ENCODE assay signal across 20 mouse cellular contexts in the genomic region with DNA sequence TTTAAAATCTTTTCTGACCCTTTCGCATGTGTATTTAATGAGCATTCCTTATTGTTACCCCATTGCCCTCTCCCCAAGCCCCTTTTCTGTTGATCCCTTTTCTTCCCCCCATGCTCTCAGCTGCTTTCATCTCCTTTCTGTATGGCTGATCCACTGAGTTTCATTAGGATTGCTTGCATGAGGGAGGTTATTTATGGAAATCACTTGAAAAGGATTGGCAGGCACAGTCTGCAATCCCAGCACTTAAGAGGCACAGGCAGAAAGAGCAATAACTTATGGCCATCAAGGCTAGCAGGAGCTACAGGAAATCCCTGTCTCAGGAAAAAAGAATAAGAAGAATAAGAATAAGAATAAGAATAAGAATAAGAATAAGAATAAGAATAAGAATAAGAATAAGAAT. TPM values are rescaled to one million over a fixed set of nuclear protein-coding genes. Genes with fewer than 3 reads are reported as not detected.
DNase-seq lines count a peak whose midpoint lies in the region; ATAC-seq and TF ChIP-seq lines count a peak whose summit lies in the region.
"Had no signal": no experiment of that assay in that cellular context is flagged by ENCODE, and none has a peak within 500 bp of the region (broad histone marks: within the 10 kb centered on the region; RNA-seq: fewer than 3 reads in every experiment).

No protein-coding gene starts in this region.

- no peak overlapping the region for H3K4me3 ChIP-seq in forebrain, embryonic 14.5 days (ENCODE audit: low read depth, low read length)
- H3K4me3 ChIP-seq in forebrain, embryonic 12.5 days (replicated peaks), result no peak overlapping the region
- no peak overlapping the region for H3K4me3 ChIP-seq in heart, embryonic 11.5 days (ENCODE audit: low read depth, low read length)
- H3K4me3 ChIP-seq: embryonic facial prominence, embryonic 13.5 days; forebrain, embryonic 15.5 days; hindbrain, embryonic 13.5 days had no signal

- ATAC-seq in forebrain, embryonic 14.5 days, result no peak
- ATAC-seq in forebrain, embryonic 12.5 days (ENCODE audit: low FRiP score), result no peak
- no peak for ATAC-seq in heart, embryonic 11.5 days (replicated peaks; ENCODE audit: insufficient number of reproducible peaks, low FRiP score, low TSS enrichment)
- ATAC-seq: activated CD4-positive, CD25-positive, alpha-beta regulatory T cell, adult 4 months; forebrain, embryonic 15.5 days; hindbrain, postnatal 0 days; Patski had no signal

- H3K9me3 ChIP-seq in forebrain, embryonic 14.5 days (replicated peaks; ENCODE audit: control insufficient read depth, low read length), result no peaks in the 10 kb centered on the region
- H3K9me3 ChIP-seq in forebrain, embryonic 12.5 days, result no peaks in the 10 kb centered on the region
- H3K9me3 ChIP-seq in heart, embryonic 11.5 days (replicated peaks; ENCODE audit: control insufficient read depth, low read length), result no peaks in the 10 kb centered on the region
- H3K9me3 ChIP-seq: embryonic facial prominence, embryonic 13.5 days; forebrain, embryonic 15.5 days; hindbrain, embryonic 13.5 days had no signal

- 32% methylated on average over 1 of the region's 1 CpGs for WGBS in forebrain, embryonic 14.5 days
- 63% methylated on average over 1 of the region's 1 CpGs for WGBS in forebrain, embryonic 12.5 days
- 74% methylated on average over 1 of the region's 1 CpGs for WGBS in heart, embryonic 11.5 days (ENCODE audit: insufficient replicate concordance)

- no peaks in the 10 kb centered on the region for H3K36me3 ChIP-seq in forebrain, embryonic 14.5 days (ENCODE audit: control insufficient read depth, insufficient read depth, low read length)
- H3K36me3 ChIP-seq in forebrain, embryonic 12.5 days (replicated peaks), result no peaks in the 10 kb centered on the region
- H3K36me3 ChIP-seq in heart, embryonic 11.5 days (ENCODE audit: control insufficient read depth, insufficient read depth, low read length), result no peaks in the 10 kb centered on the region
- H3K36me3 ChIP-seq: embryonic facial prominence, embryonic 13.5 days; forebrain, embryonic 15.5 days; hindbrain, embryonic 13.5 days had no signal

- H3K27me3 ChIP-seq in forebrain, embryonic 14.5 days (replicated peaks; ENCODE audit: control insufficient read depth, insufficient read depth, low read length), result no peaks in the 10 kb centered on the region
- no peaks in the 10 kb centered on the region for H3K27me3 ChIP-seq in forebrain, embryonic 12.5 days
- H3K27me3 ChIP-seq in heart, embryonic 11.5 days (ENCODE audit: control insufficient read depth, insufficient read depth, low read length), result no peaks in the 10 kb centered on the region
- H3K27me3 ChIP-seq: embryonic facial prominence, embryonic 13.5 days; forebrain, embryonic 15.5 days; hindbrain, embryonic 13.5 days; Patski had no signal

- intact Hi-C loops in heart, postnatal 10 days (cut with DNase I), result no loop called here

- no peak overlapping the region for H3K27ac ChIP-seq in forebrain, embryonic 14.5 days (ENCODE audit: low read depth, low read length)
- H3K27ac ChIP-seq in forebrain, embryonic 12.5 days, result no peak overlapping the region
- H3K27ac ChIP-seq in heart, embryonic 11.5 days (ENCODE audit: low read depth, low read length), result peak overlapping the region; percentile 46; the same call in 1 of the 2 replicates
- H3K27ac ChIP-seq: embryonic facial prominence, embryonic 13.5 days; forebrain, embryonic 15.5 days; hindbrain, embryonic 13.5 days; hindbrain, postnatal 0 days had no signal

- H3K4me1 ChIP-seq in forebrain, embryonic 14.5 days (ENCODE audit: control insufficient read depth, insufficient read depth, low read length), result no peaks in the 10 kb centered on the region
- no peaks in the 10 kb centered on the region for H3K4me1 ChIP-seq in forebrain, embryonic 12.5 days
- no peaks in the 10 kb centered on the region for H3K4me1 ChIP-seq in heart, embryonic 11.5 days (ENCODE audit: control insufficient read depth, insufficient read depth, low read length)
- H3K4me1 ChIP-seq: embryonic facial prominence, embryonic 13.5 days; forebrain, embryonic 15.5 days; hindbrain, embryonic 13.5 days had no signal

- H3K4me2 ChIP-seq in forebrain, embryonic 14.5 days (ENCODE audit: low read length), result no peak overlapping the region
- no peak overlapping the region for H3K4me2 ChIP-seq in forebrain, embryonic 12.5 days
- H3K4me2 ChIP-seq in heart, embryonic 11.5 days, result no peak overlapping the region
- H3K4me2 ChIP-seq: embryonic facial prominence, embryonic 13.5 days; forebrain, embryonic 15.5 days; hindbrain, embryonic 13.5 days had no signal

- peak; percentile 20 for DNase-seq in forebrain, embryonic 14.5 days (ENCODE audit: low spot score)
- DNase-seq in heart, adult 11 months, result no peak
- DNase-seq in brain, embryonic 14.5 days (ENCODE audit: low read depth), result peak; percentile 63
- DNase-seq in heart, postnatal 10 days, result peak; percentile 10 to 15
- no peak for DNase-seq in spleen, postnatal 14 days (ENCODE audit: low spot score in 2 of 2)
- DNase-seq: adrenal gland, postnatal 14 days; cerebellum, adult 18-20 months; cerebellum, adult 9-11 months; cerebellum, postnatal 36 days; gastrocnemius, postnatal 10 days; kidney, adult 11 months; kidney, adult 9 months had no signal

- no peak for TF ChIP-seq POLR2A in brain, embryonic 14.5 days (IDR thresholded peaks at IDR 0.05; ENCODE audit: borderline replicate concordance, extremely low read depth, insufficient read depth, insufficient read length, poor library complexity, severe bottlenecking)

- H3K9ac ChIP-seq in forebrain, embryonic 14.5 days (ENCODE audit: low read length), result no peak overlapping the region
- no peak overlapping the region for H3K9ac ChIP-seq in forebrain, embryonic 12.5 days
- no peak overlapping the region for H3K9ac ChIP-seq in heart, embryonic 11.5 days (ENCODE audit: low read depth, low read length)
- H3K9ac ChIP-seq: embryonic facial prominence, embryonic 13.5 days; forebrain, embryonic 15.5 days; hindbrain, embryonic 13.5 days had no signal

- no peak for TF ChIP-seq CTCF in brain, embryonic 14.5 days (IDR thresholded peaks at IDR 0.05; ENCODE audit: borderline replicate concordance, extremely low read depth, insufficient read depth, insufficient read length)

RNA-seq across cellular contexts. Expression of gene H2afz, which starts 27.7 kb away (rescaled TPM):
- 1,646 and 1,983 TPM in 2 replicates for polyA plus RNA-seq in forebrain, embryonic 14.5 days (2014; fragmentation: Nextera tagmentation; extraction: Ambion mirVana)
- 2,961 and 3,101 TPM in 2 replicates for polyA plus RNA-seq in forebrain, embryonic 12.5 days (2016; fragmentation: Nextera tagmentation; extraction: Ambion mirVana)
- 1,327 and 1,370 TPM in 2 replicates for polyA plus RNA-seq in heart, embryonic 11.5 days (2014; fragmentation: Nextera tagmentation; extraction: Ambion mirVana)
- 786 and 1,264 TPM in 2 replicates for polyA plus RNA-seq in brain, embryonic 14.5 days (2012; rRNA removed)
- 100 to 1,000 TPM; 153 to 154 TPM for total RNA-seq in heart, postnatal 10 days (2021)

RNA-seq across cellular contexts. Expression of gene Dnajb14, which starts 30.9 kb away (rescaled TPM):
- polyA plus RNA-seq in forebrain, embryonic 14.5 days (2014; fragmentation: Nextera tagmentation; extraction: Ambion mirVana), result 6.3 and 9.1 TPM in 2 replicates
- 10.9 and 11.2 TPM in 2 replicates for polyA plus RNA-seq in forebrain, embryonic 12.5 days (2016; fragmentation: Nextera tagmentation; extraction: Ambion mirVana)
- polyA plus RNA-seq in heart, embryonic 11.5 days (2014; fragmentation: Nextera tagmentation; extraction: Ambion mirVana), result 12.7 and 17.2 TPM in 2 replicates
- polyA plus RNA-seq in brain, embryonic 14.5 days (2012; rRNA removed), result 7.7 and 12.1 TPM in 2 replicates
- 10 to 100 TPM; 12.1 to 12.8 TPM for total RNA-seq in heart, postnatal 10 days (2021)

Comparison
In these comparisons a context has a peak if more than half of its experiments do, and no peak if none do; other contexts are left out.
1. DNase-seq: peak in forebrain, embryonic 14.5 days (single experiment), brain, embryonic 14.5 days (single experiment) and heart, postnatal 10 days (2 of 2); none in heart, adult 11 months (single experiment) and spleen, postnatal 14 days (0 of 2).